Mouse (Mus musculus): ENCODE data around the gene Lcn3. TPM values are rescaled to one million over a fixed set of nuclear protein-coding genes. Genes with fewer than 3 reads are reported as not detected.

The Lcn3 gene
- total RNA-seq (2023), result not detected

DNA sequence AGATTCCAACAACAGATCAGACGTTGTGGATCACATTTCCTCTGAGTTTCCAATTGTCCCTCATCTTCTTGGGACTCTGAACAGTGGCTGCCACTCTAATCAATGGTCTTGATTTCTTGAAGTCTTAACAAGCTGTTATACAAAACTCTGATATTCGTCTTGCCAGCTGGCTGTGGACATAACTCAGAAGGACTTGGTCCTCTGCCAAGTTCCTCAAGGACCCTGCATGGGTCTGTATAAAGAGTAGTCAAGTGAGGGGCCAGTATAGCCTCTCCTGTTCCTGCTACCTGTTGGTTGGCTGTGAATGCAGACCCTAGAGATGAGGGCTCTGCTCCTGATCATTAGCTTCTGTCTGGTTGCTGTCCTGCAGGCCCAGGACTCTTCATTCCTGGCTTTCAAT, at the start of gene Lcn3:
Gene Lcn3, plus strand, starts transcription at position 301 of the 400 bp plus-strand sequence.

DNA sequence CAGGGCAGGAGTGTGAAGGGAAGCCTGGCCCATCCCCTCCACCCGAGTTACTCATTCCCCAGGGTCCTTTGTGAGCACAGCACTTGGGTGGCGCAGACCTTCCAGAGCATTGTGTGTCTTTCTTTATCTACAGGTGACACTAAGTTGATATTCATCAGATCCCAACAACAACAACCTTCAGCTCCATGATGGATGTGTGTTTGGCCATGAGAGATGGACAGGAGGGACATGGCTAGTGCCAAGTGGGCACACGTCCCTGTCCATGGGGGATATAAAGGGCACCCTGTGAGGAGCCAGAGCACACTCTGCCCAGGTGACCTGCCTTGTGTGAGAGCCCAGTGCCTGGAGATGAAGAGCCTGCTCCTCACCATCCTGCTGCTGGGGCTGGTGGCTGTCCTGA, 28.7 kb upstream of the Lcn3 start, which contains the start of gene Obp2b:
Gene Obp2b, plus strand, starts transcription at position 301 of the 400 bp plus-strand sequence.

DNA sequence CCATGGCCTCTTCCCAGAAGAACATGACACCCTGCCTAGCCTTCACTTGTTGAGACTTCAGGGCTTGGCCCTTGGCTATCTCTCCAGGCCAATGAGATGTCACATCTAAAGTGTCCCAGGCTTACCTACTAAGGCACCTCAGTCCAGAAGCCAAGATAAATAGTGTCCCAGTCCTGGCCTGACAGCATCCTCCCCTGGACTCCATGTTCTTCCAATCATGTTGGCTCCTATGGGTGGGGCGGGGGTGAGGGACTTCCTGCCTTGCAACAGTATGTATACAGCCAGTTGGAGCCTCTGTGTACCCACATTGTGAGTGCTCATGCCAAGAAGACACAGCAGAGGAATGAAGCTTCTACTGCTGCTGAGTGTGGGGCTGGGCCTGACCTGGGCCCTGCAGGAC, 11.3 kb downstream of the Lcn3 start, which contains the start of gene Lcn11:
Gene Lcn11, plus strand, starts transcription at position 301 of the 400 bp plus-strand sequence.

DNA sequence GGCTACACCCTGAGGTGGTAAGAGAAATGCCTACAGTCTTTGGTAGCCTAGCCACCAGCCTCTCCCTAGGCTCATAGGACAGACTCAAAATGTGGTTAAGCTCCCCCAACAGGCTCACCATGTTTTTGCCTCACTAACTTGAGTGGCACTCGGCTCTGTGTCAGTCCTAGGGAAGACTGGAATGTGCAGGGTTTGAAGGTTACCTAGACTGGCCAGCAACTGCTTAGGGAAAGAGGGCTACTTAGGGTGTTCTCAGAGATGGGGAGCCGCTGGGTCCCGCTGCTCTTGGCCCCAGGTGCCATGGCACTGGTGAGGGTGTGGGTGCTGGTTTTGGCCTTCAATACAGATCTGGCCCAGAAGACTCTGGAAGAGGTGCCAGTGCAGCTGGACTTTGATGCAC, 16.6 kb downstream of the Lcn3 start, which contains the start of gene Gm13539:
Gene Gm13539, plus strand, starts transcription at position 301 of the 400 bp plus-strand sequence.

DNA sequence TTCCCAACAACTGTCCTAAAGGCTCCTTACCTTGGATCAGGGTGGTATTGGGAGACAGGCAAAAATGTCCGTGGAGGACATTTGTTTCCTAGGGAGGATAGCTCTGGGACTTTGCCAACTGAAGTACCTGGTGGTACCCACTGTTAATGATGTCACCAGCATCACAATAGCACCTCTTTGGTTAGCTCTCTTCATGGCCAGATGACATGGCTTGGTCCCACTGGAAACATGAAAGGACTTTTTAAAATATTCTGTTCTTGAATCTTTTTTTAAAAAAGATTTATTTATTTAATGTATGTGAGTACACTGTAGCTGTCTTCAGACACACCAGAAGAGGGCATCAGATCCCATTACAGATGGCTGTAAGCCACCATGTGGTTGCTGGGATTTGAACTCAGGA, 50.4 kb downstream of the Lcn3 start, which contains the start of gene Glt6d1:
Gene Glt6d1, minus strand, starts transcription at position 101 of the 400 bp plus-strand sequence.

Other genes with a start within 250 kb of the Lcn3 start
- gene Traf2, start 218.6 kb upstream of the Lcn3 start, total RNA-seq (2023), result 35.1 TPM
- gene Edf1, start 207.7 kb upstream of the Lcn3 start, total RNA-seq (2023), result 98.0 TPM
- gene Mamdc4, start 190.7 kb upstream of the Lcn3 start, total RNA-seq (2023), result 2.7 TPM
- 25.7 TPM for gene Phpt1, start 190.3 kb upstream of the Lcn3 start, total RNA-seq (2023)
- gene Ajm1, start 183.8 kb upstream of the Lcn3 start, total RNA-seq (2023), result 0.38 TPM
- gene Rabl6, start 157.0 kb upstream of the Lcn3 start, total RNA-seq (2023), result 100 TPM
- gene Ccdc183, start 147.9 kb upstream of the Lcn3 start, total RNA-seq (2023), result not detected
- gene Tmem141, start 143.6 kb upstream of the Lcn3 start, total RNA-seq (2023), result 0.79 TPM
- 7.5 TPM for gene Fcna, start 137.5 kb upstream of the Lcn3 start, total RNA-seq (2023)
- not detected for gene Lcn8, start 112.4 kb upstream of the Lcn3 start, total RNA-seq (2023)
- gene Lcn5, start 107.6 kb upstream of the Lcn3 start, total RNA-seq (2023), result not detected
- not detected for gene Lcn6, start 88.8 kb upstream of the Lcn3 start, total RNA-seq (2023)
- gene Lcn10, start 82.8 kb upstream of the Lcn3 start, total RNA-seq (2023), result not detected
- not detected for gene Obp2a, start 65.5 kb upstream of the Lcn3 start, total RNA-seq (2023)
- gene Bmyc, start 58.8 kb upstream of the Lcn3 start, total RNA-seq (2023), result 15.2 TPM
- gene Obp2b, start 28.6 kb upstream of the Lcn3 start, total RNA-seq (2023), result not detected
- gene Lcn11, start 11.4 kb downstream of the Lcn3 start, total RNA-seq (2023), result not detected
- gene Gm13539, start 16.7 kb downstream of the Lcn3 start, total RNA-seq (2023), result not detected
- gene Glt6d1, start 50.3 kb downstream of the Lcn3 start, total RNA-seq (2023), result not detected
- gene Lcn9, start 57.6 kb downstream of the Lcn3 start, total RNA-seq (2023), result not detected
- not detected for gene Sohlh1, start 81.7 kb downstream of the Lcn3 start, total RNA-seq (2023)
- gene Kcnt1, start 98.2 kb downstream of the Lcn3 start, total RNA-seq (2023), result not detected
- gene Camsap1, start 217.7 kb downstream of the Lcn3 start, total RNA-seq (2023), result 47.2 TPM

Measured in CD4-positive naive resting alpha-beta T cell, adult 76 days (primary cell).